Comparison of ENCODE assay signal across 33 mouse cellular contexts in the genomic region with DNA sequence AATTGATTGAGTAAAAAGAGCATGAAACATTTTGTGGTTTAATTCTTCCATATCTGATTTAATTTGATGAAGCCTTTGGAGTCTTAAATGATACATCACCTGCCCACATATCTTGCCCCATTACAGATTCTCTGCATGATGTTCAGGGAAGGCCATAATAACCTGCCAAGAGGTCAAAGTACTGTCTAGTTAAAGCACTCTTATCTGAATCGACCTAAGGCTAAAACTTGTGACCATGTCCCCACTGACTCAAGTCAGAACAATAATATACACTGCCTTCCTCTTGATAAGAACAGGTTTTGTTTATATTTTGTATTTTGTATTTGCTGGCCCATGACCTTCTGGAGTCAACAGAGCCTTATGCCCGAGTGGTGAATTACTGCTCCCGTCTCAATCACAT.
"Had no signal": no experiment of that assay in that cellular context is flagged by ENCODE, and none has a peak within 500 bp of the region (broad histone marks: within the 10 kb centered on the region; RNA-seq: fewer than 3 reads in every experiment).

No protein-coding gene starts in this region.

- H3K27me3 ChIP-seq: heart, embryonic 12.5 days; heart, embryonic 13.5 days; heart, embryonic 15.5 days; hindbrain, embryonic 12.5 days; hindbrain, embryonic 13.5 days; hindbrain, embryonic 15.5 days had no signal

- H3K4me2 ChIP-seq: heart, embryonic 11.5 days; heart, embryonic 12.5 days; heart, embryonic 13.5 days; heart, embryonic 15.5 days; hindbrain, embryonic 12.5 days; hindbrain, embryonic 13.5 days; hindbrain, embryonic 14.5 days; hindbrain, embryonic 15.5 days had no signal

- H3K36me3 ChIP-seq: heart, embryonic 15.5 days; hindbrain, embryonic 10.5 days; hindbrain, embryonic 12.5 days; hindbrain, embryonic 13.5 days; hindbrain, embryonic 15.5 days had no signal

- H3K27ac ChIP-seq: heart, adult 2 months; heart, embryonic 10.5 days; heart, embryonic 13.5 days; heart, embryonic 15.5 days; hindbrain, embryonic 10.5 days; hindbrain, embryonic 12.5 days; hindbrain, embryonic 13.5 days; hindbrain, embryonic 14.5 days; hindbrain, embryonic 15.5 days; hindbrain, postnatal 0 days; kidney, postnatal 0 days; left cerebral cortex, adult 2 months had no signal

- H3K4me3 ChIP-seq: heart, adult 2 months; heart, embryonic 10.5 days; heart, embryonic 12.5 days; heart, embryonic 13.5 days; heart, embryonic 15.5 days; hindbrain, embryonic 10.5 days; hindbrain, embryonic 12.5 days; hindbrain, embryonic 13.5 days; hindbrain, embryonic 15.5 days; left cerebral cortex, adult 2 months had no signal

- H3K4me1 ChIP-seq: heart, embryonic 10.5 days; heart, embryonic 13.5 days; heart, embryonic 15.5 days; hindbrain, embryonic 10.5 days; hindbrain, embryonic 12.5 days; hindbrain, embryonic 13.5 days; hindbrain, embryonic 15.5 days had no signal

- DNase-seq: heart, adult 18-20 months; heart, adult 2 months; heart, postnatal 10 days; heart, postnatal 14 days; heart, postnatal 36 days; heart, postnatal 4 days; kidney, adult 11 months; kidney, adult 18-20 months; kidney, adult 2 months; kidney, adult 8-10 months; kidney, adult 9 months; kidney, postnatal 10 days; kidney, postnatal 14 days; kidney, postnatal 25 days; kidney, postnatal 36 days; kidney, postnatal 4 days; layer of hippocampus, adult 9-11 months; layer of hippocampus, postnatal 36 days had no signal

- ATAC-seq: hindbrain, embryonic 16.5 days; hindbrain, postnatal 0 days; inflammation-experienced regulatory T-cells, adult 6 months had no signal

- H3K9ac ChIP-seq: heart, embryonic 12.5 days; heart, embryonic 13.5 days; heart, embryonic 15.5 days; hindbrain, embryonic 12.5 days; hindbrain, embryonic 13.5 days; hindbrain, embryonic 14.5 days; hindbrain, embryonic 15.5 days had no signal

- H3K9me3 ChIP-seq: heart, embryonic 10.5 days; heart, embryonic 12.5 days; heart, embryonic 13.5 days; heart, embryonic 15.5 days; hindbrain, embryonic 10.5 days; hindbrain, embryonic 12.5 days; hindbrain, embryonic 13.5 days; hindbrain, embryonic 15.5 days had no signal
